Mouse (Mus musculus): Measurements from ENCODE around the gene Hand1. TPM values are rescaled to one million over a fixed set of nuclear protein-coding genes. Genes with fewer than 3 reads are reported as not detected.
A peak's percentile ranks its signal among the peaks of the same experiment; 100 is the strongest.
"Not testable (repeated sequence)": the region's sequence is repeated elsewhere in the genome, so short reads cannot be mapped to it uniquely, and the experiment has no call there.

The Hand1 gene
- polyA plus RNA-seq, 1 experiment from 2014 or later: not detected

DNA sequence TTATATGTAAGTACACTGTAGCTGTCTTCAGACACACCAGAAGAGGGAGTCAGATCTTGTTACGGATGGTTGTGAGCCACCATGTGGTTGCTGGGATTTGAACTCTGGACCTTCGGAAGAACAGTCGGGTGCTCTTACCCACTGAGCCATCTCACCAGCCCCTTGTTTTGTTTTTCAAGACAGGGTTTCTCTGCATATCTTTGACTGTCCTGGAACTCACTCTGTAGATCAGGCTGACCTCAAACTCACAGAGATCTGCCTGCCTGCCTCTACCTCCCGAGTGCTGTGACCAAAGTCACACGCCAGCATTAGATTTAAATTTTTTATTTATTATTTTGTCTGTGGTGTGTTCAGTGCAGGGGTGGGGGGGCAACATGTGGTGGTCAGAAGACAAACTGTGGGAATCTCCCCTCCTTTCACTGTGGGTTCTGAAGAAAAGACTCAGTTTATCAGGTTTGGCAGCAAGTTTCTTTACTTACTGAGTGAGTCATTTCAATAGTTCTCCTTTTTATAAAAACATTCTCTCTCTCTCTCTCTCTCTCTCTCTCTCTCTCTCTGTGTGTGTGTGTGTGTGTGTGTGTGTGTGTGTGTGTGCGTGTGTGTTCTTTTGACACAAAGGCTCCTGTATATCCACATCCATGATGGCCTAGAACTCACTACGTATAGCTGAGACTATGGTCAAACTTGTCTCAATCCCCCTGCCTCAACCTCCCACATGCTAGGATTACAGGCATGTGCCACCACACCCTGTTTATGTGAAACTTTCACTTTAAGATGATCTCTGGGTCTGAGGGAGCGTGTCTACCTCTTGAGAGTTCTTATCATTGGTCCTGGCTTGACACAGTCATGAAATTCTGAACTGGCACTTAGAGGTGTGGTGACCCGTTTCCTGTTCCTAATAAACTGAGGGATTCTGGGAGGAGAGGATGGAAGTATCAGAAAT lies 14.1 kb upstream of the Hand1 start:
- H3K9ac ChIP-seq (replicated peaks); H3K36me3 ChIP-seq; H3K4me2 ChIP-seq (replicated peaks); H3K4me3 ChIP-seq; H3K4me1 ChIP-seq; H3K27ac ChIP-seq (replicated peaks); H3K9me3 ChIP-seq; ATAC-seq (ENCODE audit: low FRiP score, low read depth): not testable (repeated sequence)
- WGBS: 75% methylated on average over 9 of the region's 9 CpGs
- H3K27me3 ChIP-seq: peaks cover 33% of the 10 kb centered on the region

DNA sequence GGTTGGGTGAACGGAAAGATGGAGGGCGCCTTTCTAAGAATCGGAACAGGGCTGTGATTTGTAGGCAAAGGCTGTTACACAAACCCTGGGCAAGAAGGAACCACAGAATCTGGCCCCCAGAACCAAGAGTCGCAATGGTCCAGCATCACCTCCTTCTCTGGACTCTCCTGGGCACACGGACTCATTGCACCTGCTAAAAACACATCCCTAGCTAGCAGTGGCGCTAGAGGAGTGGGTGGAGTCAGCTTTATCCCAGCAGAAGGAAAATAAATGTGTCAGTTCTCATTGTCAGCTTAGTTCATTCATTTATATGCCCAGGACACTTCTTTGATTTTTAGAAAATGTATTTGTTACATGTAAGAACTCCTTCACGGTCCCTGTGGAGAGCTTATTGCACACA lies 8.8 kb upstream of the Hand1 start:
- peaks cover 70% of the 10 kb centered on the region for H3K27me3 ChIP-seq
- 24% methylated on average over 7 of the region's 7 CpGs for WGBS

DNA sequence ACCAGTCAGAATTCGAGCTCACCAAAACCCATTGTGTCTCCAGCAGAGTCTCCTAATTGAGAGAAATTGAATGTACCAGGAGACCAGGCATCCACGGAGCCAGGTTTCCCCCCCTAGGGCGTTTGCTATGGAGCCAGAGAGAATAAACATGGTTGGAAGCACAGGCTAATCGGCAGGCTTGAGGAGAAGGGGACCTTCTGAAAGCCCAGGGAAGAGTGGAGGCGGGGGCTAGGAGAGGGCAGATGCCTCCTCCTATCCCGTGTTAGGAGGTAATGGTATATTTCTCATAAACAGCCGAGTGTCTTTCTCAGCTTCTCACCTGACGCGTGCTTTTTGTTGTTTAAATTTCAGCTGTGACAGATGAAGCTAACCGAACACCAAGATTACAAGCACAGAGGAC lies 8.4 kb upstream of the Hand1 start:
- no peak for ATAC-seq (ENCODE audit: low FRiP score, low read depth)
- no peak overlapping the region for H3K4me3 ChIP-seq
- no peaks in the 10 kb centered on the region for H3K36me3 ChIP-seq
- H3K9me3 ChIP-seq: no peaks in the 10 kb centered on the region
- H3K4me1 ChIP-seq: peaks cover 13% of the 10 kb centered on the region
- no peak overlapping the region for H3K9ac ChIP-seq (replicated peaks)
- H3K27ac ChIP-seq (replicated peaks): no peak overlapping the region
- peaks cover 73% of the 10 kb centered on the region for H3K27me3 ChIP-seq
- H3K4me2 ChIP-seq (replicated peaks): no peak overlapping the region
- 8% methylated on average over 10 of the region's 10 CpGs for WGBS

More for the DNA sequence above, 8.8 kb upstream of the Hand1 start:
- Histone ChIP-seq H3K4me1 (peaks cover 13% of the 10 kb centered on the region), H3K4me3 (no peak overlapping the region), H3K9me3 (no peaks in the 10 kb centered on the region), H3K36me3 (no peaks in the 10 kb centered on the region), H3K4me2 (replicated peaks) (0 out of 2 replicates have a peak overlapping the region, but pooled peaks have one; percentile 15), H3K9ac (replicated peaks) (no peak overlapping the region), H3K27ac (replicated peaks) (no peak overlapping the region)
- ATAC-seq (ENCODE audit: low FRiP score, low read depth): no peak

DNA sequence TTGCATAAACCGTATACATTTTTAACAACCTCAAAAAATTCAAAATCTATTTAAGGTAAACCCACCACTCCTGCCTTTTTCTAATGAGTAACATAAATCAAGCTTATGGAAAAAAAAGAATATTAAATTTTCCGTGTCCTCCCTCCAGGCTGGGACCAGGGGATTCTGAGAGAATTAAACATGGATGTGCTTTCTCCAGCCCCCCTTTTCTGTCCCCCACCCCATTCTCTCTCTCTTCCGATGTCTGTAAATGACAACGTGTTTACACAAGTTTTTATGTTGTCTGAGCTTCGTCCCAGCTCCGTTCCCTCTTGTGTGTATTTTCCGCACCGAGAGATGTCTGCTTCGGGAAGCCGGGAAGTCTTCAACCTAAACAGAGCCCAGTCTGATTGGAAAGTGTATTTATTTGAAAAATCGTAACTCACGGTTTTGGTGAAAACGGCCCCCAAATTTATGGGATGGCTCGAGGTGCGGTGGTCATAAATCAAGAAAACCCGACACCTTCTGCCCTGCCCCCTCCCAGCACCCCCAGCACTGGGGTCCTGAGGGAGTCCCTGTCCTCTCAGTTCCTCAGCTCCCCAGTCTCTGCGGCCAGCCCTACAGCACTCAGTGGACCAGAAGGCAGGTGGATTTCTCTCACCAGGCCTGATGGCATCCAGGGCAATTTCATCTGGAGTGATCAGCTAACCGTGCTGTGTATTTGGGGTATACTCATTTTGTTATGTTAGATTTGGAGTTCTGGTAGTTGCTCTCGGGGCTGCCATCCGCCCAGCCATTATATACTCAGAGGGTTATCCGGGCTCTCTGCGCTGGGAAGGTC lies 5.5 kb upstream of the Hand1 start:
- no peak overlapping the region for H3K4me2 ChIP-seq (replicated peaks)
- no peak for ATAC-seq (ENCODE audit: low FRiP score, low read depth)
- no peak overlapping the region for H3K9ac ChIP-seq (replicated peaks)
- H3K4me1 ChIP-seq: peaks cover 13% of the 10 kb centered on the region
- H3K27ac ChIP-seq (replicated peaks): no peak overlapping the region
- H3K27me3 ChIP-seq: peaks cover 96% of the 10 kb centered on the region
- no peaks in the 10 kb centered on the region for H3K9me3 ChIP-seq
- H3K36me3 ChIP-seq: no peaks in the 10 kb centered on the region
- WGBS: 4% methylated on average over 22 of the region's 22 CpGs
- H3K4me3 ChIP-seq: no peak overlapping the region

DNA sequence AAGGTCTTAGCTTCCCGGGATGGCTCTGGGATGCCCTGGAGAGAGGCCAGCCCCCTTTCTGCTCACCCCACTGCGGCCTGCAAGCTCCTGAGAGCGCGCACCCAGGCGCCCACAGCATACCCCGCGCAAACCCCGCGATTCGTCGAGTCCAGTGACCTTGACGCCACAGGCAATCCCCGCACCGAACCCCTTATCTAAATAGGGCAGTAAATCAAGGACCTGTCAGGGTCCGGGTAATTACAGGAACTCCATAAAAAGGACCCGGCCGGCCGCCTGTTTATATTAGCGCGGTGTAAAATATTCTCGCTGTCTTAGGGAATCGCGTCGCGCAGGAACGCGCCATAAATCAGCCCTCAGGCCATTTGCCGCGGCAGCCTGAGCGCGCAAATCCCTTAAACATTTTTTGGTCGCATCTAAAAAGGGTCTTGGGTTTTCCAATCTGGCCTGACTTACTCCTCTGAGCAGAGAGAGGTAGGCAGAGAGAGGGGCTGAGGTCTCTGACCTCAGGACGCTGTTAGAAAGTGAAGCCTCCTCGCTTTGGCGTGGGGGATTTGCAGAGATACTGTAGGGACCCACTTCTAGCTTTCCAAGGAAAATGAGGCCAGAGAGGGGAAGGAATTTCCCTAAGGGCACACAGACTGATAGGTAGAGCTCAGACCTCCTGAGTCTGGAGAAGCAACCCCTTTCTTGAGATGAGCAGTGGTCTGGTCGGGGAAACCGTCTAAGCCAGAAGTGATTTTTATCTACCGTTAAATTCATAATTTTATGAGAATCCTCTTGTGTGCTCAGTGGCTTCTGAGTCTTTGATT lies 4.5 kb upstream of the Hand1 start:
- Histone ChIP-seq H3K9ac (replicated peaks) (no peak overlapping the region), H3K27me3 (peaks cover 96% of the 10 kb centered on the region), H3K4me3 (peak overlapping the region; percentile 13; the same call in 1 of the 2 replicates), H3K4me1 (peaks cover 16% of the 10 kb centered on the region), H3K27ac (replicated peaks) (no peak overlapping the region), H3K36me3 (no peaks in the 10 kb centered on the region), H3K9me3 (no peaks in the 10 kb centered on the region), H3K4me2 (replicated peaks) (0 out of 2 replicates have a peak overlapping the region, but pooled peaks have one; percentile 1)
- 2% methylated on average over 38 of the region's 38 CpGs for WGBS
- ATAC-seq (ENCODE audit: low FRiP score, low read depth): no peak

DNA sequence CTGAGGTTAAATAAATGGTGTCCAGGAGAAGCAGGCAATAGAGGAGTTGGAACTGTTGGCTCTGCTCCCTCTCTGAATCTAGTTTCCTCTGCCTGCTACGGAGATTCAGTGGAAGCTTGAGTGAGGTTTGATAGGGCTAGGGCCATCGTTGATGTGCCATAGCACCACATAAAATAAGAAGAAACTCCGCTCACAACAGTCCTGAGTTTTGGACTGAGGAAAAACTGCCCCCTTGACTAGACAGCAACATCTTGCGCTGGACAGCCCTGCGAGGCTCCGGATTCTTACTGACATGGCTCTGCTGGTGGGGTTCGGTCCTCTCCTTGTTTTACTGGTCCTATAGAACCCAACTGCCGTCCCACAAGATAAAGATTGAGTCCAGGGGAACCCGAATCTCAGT lies 3.8 kb upstream of the Hand1 start:
- H3K27me3 ChIP-seq: peaks cover 99% of the 10 kb centered on the region
- no peak overlapping the region for H3K4me2 ChIP-seq (replicated peaks)
- H3K9ac ChIP-seq (replicated peaks): no peak overlapping the region
- peaks cover 15% of the 10 kb centered on the region for H3K4me1 ChIP-seq
- no peak for ATAC-seq (ENCODE audit: low FRiP score, low read depth)
- H3K36me3 ChIP-seq: no peaks in the 10 kb centered on the region
- H3K27ac ChIP-seq (replicated peaks): no peak overlapping the region
- no peaks in the 10 kb centered on the region for H3K9me3 ChIP-seq
- H3K4me3 ChIP-seq: no peak overlapping the region
- 1% methylated on average over 9 of the region's 9 CpGs for WGBS

DNA sequence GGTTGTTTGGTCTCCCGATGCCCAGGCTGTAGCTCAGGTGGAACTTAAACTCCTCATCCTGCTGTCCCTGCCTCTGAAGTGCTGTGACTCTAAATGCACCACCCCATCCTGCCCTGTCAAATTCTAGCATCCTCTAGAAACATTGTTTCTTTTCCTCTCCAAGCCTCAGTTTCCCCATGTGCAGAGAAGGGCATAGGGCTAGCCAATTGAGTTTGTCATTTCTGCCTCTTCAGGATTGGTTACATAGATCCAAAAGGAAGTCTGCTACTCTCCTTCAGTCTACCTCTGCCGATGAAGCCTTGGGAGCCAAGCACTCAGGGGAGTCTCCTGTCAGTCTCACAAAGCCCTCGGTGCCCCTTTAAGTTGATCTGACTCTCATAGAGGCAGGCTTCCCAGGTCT lies 3.3 kb upstream of the Hand1 start:
- no peak overlapping the region for H3K4me3 ChIP-seq
- H3K27ac ChIP-seq (replicated peaks): no peak overlapping the region
- H3K9me3 ChIP-seq: no peaks in the 10 kb centered on the region
- 4% methylated on average over 3 of the region's 3 CpGs for WGBS
- ATAC-seq (ENCODE audit: low FRiP score, low read depth): no peak
- no peaks in the 10 kb centered on the region for H3K36me3 ChIP-seq
- peaks cover 12% of the 10 kb centered on the region; the same call in 1 of the 2 replicates for H3K4me1 ChIP-seq
- no peak overlapping the region for H3K4me2 ChIP-seq (replicated peaks)
- H3K27me3 ChIP-seq: peaks cover 99% of the 10 kb centered on the region
- no peak overlapping the region for H3K9ac ChIP-seq (replicated peaks)

DNA sequence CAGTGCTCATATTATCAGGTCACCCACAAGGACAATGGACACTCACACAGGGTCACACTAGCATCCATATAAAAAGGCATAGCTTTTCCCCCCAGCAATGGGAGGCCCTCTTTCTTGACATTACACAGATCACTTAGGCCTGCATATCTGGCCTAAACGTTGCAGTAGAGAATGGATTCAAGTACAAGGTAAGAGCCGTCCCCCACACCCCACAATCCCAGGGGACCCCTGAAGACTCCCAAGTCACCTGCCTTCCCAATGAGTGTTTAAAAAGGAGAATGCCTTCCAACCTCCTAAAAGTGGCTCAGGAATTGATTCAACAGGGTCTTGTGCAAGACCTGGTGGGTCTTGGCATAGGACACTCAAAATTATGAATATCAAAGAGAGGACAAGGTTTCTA lies 2.7 kb upstream of the Hand1 start:
- Histone ChIP-seq H3K4me3 (no peak overlapping the region), H3K27ac (replicated peaks) (no peak overlapping the region), H3K9me3 (no peaks in the 10 kb centered on the region), H3K36me3 (no peaks in the 10 kb centered on the region), H3K4me1 (0 out of 2 replicates have a peak, but pooled peaks cover 7% of the 10 kb centered on the region), H3K9ac (replicated peaks) (no peak overlapping the region), H3K4me2 (replicated peaks) (no peak overlapping the region), H3K27me3 (peaks cover 99% of the 10 kb centered on the region)
- no peak for ATAC-seq (ENCODE audit: low FRiP score, low read depth)
- WGBS: 8% methylated on average over 2 of the region's 2 CpGs

DNA sequence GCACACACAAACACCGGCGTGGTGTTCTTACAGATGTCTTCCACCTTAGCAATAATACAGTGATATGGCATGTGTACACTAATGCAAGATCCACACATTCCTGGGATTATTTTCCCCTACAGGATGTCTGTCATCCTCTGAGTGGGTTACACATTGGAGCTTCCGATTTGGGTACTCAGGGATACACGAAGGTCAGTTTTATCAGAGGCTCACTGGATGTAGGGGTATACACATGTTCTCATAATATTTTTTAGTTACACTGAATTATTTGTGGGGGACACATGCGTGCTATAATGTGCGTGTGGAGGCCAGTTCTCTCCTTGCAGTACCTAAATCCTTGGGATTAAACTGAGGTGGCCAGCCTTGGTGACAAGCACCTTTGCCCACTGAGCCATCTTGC lies 1.4 kb upstream of the Hand1 start:
- Histone ChIP-seq H3K9me3 (no peaks in the 10 kb centered on the region), H3K4me3 (no peak overlapping the region), H3K36me3 (no peaks in the 10 kb centered on the region), H3K4me1 (peaks cover 13% of the 10 kb centered on the region; the same call in 1 of the 2 replicates), H3K9ac (replicated peaks) (no peak overlapping the region), H3K27me3 (peaks cover 99% of the 10 kb centered on the region), H3K27ac (replicated peaks) (no peak overlapping the region), H3K4me2 (replicated peaks) (no peak overlapping the region)
- no peak for ATAC-seq (ENCODE audit: low FRiP score, low read depth)
- WGBS: 6% methylated on average over 6 of the region's 6 CpGs

DNA sequence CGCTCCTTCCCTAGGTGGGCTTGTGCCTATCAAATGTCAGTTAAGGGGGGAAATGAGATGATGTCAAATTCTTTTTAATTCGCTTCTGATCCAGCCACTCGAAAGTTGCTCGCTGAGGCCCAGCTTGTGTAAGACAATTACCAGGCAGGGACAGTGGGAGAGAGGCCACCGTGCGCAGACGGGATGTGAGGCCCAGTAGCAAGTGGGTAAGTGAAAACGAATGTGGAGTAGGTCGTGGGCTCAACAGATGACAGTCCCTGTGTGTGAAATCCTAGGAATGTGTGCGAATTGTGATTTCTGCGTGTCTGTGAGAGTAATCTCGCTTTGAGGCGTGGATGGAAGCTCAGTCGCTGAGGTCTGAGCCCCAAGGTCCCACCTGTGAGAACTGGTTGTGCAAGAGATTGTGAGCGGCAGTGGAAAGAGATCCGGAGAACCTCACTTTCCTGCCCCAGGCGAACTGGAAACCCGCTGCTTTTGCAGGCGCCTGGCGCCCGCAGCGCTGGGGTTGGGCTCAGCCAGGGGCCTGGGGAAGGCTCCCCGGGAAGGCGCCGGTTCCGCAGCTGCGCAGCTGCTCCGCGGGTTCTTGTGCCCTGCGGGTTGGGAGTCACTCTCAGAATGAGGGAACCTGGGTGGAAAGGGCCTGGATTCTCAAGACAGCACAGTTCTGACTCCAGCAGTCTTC lies 819 bp upstream of the Hand1 start:
- WGBS: 1% methylated on average over 30 of the region's 30 CpGs
- ATAC-seq (ENCODE audit: low FRiP score, low read depth): no peak
- H3K4me3 ChIP-seq: no peak overlapping the region
- peaks cover 19% of the 10 kb centered on the region for H3K4me1 ChIP-seq
- no peak overlapping the region for H3K9ac ChIP-seq (replicated peaks)
- peaks cover 99% of the 10 kb centered on the region for H3K27me3 ChIP-seq
- H3K4me2 ChIP-seq (replicated peaks): 0 out of 2 replicates have a peak overlapping the region, but pooled peaks have one; percentile 11
- no peak overlapping the region for H3K27ac ChIP-seq (replicated peaks)
- H3K9me3 ChIP-seq: no peaks in the 10 kb centered on the region
- H3K36me3 ChIP-seq: no peaks in the 10 kb centered on the region

DNA sequence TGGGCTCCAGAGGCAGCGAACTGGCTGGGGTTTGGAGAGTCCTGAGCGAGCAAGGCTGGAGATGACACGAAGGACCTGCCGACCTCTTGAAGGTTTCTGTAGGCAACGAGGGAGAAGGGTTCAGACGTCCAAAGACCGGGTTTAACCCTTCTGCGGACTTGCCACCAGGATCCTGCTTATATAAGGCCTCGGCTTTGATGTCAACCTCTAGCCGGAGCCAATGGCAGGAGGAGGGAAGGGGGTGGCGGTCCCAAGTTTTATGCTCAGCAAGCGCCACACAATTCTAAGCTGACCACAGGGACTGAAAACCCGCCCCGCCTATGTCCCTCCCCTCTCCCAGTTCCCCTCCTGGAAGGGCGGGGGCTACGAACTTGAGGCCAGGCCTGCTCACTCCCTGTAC lies 757 bp downstream of the Hand1 start:
- H3K27me3 ChIP-seq: peaks cover 99% of the 10 kb centered on the region
- under 1% methylated on average over 16 of the region's 16 CpGs for WGBS
- H3K27ac ChIP-seq (replicated peaks): no peak overlapping the region
- no peak for ATAC-seq (ENCODE audit: low FRiP score, low read depth)
- H3K4me1 ChIP-seq: peaks cover 30% of the 10 kb centered on the region
- H3K9me3 ChIP-seq: no peaks in the 10 kb centered on the region
- H3K4me3 ChIP-seq: no peak overlapping the region
- no peak overlapping the region for H3K4me2 ChIP-seq (replicated peaks)
- H3K9ac ChIP-seq (replicated peaks): no peak overlapping the region
- no peaks in the 10 kb centered on the region for H3K36me3 ChIP-seq
